Mouse (Mus musculus): ENCODE measurements around the gene Usp2. TPM values are rescaled to one million over a fixed set of nuclear protein-coding genes. Genes with fewer than 3 reads are reported as not detected.

Gene Usp2
- polyA plus RNA-seq, 1 experiment from 2014 or later = 11.0 TPM

DNA sequence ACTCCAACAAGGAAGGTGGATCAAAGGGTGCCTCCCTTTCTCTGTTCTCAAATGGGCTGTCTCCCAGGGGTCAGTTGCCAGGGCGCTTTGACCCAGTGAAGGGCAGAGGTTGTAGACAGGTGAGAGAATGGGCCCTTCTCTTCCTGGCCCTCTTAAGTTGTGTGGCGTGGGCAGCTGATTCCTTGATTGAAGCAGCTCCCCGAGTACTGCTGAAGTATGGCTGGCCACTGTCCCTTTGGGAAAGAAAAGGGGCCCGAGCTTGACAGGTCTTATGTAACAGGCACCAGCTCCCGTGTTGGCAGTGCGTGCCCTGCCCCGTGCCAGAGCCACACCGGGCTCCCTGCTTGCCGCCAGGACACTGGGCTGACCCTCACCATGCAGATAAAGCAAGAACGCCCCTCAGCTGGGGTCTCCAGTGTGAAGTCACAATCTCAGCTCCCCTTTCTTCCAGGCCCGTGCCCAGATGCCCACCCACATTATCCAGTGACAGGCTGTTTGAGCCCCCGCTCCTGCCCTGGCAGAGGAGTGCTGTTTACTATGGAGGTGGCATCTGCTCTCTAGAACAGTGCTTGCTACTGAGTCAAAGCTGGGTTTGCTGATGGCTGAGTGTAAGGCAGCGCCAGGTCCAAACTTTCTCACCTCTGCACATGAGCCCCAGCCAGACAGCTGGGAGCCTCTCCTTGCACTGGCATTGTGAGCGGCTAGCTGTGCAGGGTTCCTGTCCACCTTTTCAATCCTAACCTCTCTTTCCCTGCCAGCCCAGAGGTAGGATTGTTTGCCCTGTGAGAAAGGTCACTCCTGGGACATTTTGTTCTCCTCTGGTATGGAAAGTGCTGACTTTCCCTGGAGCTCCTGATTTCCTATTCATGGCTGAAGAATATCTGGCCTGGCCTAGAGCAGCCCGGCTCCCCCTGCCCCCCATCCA, 19.2 kb downstream of the Usp2 start:
- Histone ChIP-seq H3K4me2 (peak overlapping the region; percentile 99), H3K4me3 (replicated peaks) (peak overlapping the region; percentile 63)

GRCm38 (mm10) chr9:44086960-44087359, 20.1 kb downstream of the Usp2 start:
- peaks cover 42% of the 10 kb centered on the region for H3K4me1 ChIP-seq (replicated peaks)
- no peak overlapping the region for H3K4me3 ChIP-seq (replicated peaks)
- no peak overlapping the region for H3K27ac ChIP-seq
- no peak overlapping the region for H3K4me2 ChIP-seq
- peaks cover 16% of the 10 kb centered on the region for H3K36me3 ChIP-seq
- H3K27me3 ChIP-seq = peaks cover 51% of the 10 kb centered on the region
- no peak for ATAC-seq (ENCODE audit: insufficient number of reproducible peaks, insufficient read depth, low FRiP score, low TSS enrichment, low read depth)
- 41% methylated on average over 10 of the region's 10 CpGs for WGBS
- no peaks in the 10 kb centered on the region for H3K9me3 ChIP-seq
- H3K9ac ChIP-seq (replicated peaks) = no peak overlapping the region

More for the DNA sequence above, 19.2 kb downstream of the Usp2 start:
- Histone ChIP-seq H3K27ac (no peak overlapping the region), H3K4me1 (replicated peaks) (peaks cover 52% of the 10 kb centered on the region), H3K9me3 (no peaks in the 10 kb centered on the region), H3K36me3 (peaks cover 6% of the 10 kb centered on the region), H3K9ac (replicated peaks) (0 out of 2 replicates have a peak overlapping the region, but pooled peaks have one; percentile 74), H3K27me3 (peaks cover 54% of the 10 kb centered on the region)
- 69% methylated on average over 15 of the region's 15 CpGs for WGBS
- no peak for ATAC-seq (ENCODE audit: insufficient number of reproducible peaks, insufficient read depth, low FRiP score, low TSS enrichment, low read depth)

- 4% methylated on average over 15 of the region's 15 CpGs for WGBS
- no peak overlapping the region for H3K9ac ChIP-seq (replicated peaks)
- H3K4me2 ChIP-seq = peak overlapping the region; percentile 11; the same call in 1 of the 2 replicates
- no peak for ATAC-seq (ENCODE audit: insufficient number of reproducible peaks, insufficient read depth, low FRiP score, low TSS enrichment, low read depth)
- peaks cover 38% of the 10 kb centered on the region for H3K4me1 ChIP-seq (replicated peaks)
- H3K27ac ChIP-seq = no peak overlapping the region
- no peaks in the 10 kb centered on the region for H3K9me3 ChIP-seq
- peaks cover 47% of the 10 kb centered on the region for H3K27me3 ChIP-seq
- H3K4me3 ChIP-seq (replicated peaks) = no peak overlapping the region
- peaks cover 21% of the 10 kb centered on the region for H3K36me3 ChIP-seq
These were observed 21.1 kb downstream of the Usp2 start for GRCm38 (mm10) chr9:44087761-44088455.

GRCm38 (mm10) chr9:44088877-44089608, 22.2 kb downstream of the Usp2 start:
- Histone ChIP-seq H3K4me1 (replicated peaks) (peaks cover 32% of the 10 kb centered on the region), H3K36me3 (peaks cover 28% of the 10 kb centered on the region), H3K9ac (replicated peaks) (no peak overlapping the region), H3K4me3 (replicated peaks) (no peak overlapping the region), H3K27me3 (peaks cover 35% of the 10 kb centered on the region), H3K9me3 (no peaks in the 10 kb centered on the region), H3K27ac (no peak overlapping the region), H3K4me2 (no peak overlapping the region)
- WGBS = 60% methylated on average over 12 of the region's 12 CpGs
- no peak for ATAC-seq (ENCODE audit: insufficient number of reproducible peaks, insufficient read depth, low FRiP score, low TSS enrichment, low read depth)

DNA sequence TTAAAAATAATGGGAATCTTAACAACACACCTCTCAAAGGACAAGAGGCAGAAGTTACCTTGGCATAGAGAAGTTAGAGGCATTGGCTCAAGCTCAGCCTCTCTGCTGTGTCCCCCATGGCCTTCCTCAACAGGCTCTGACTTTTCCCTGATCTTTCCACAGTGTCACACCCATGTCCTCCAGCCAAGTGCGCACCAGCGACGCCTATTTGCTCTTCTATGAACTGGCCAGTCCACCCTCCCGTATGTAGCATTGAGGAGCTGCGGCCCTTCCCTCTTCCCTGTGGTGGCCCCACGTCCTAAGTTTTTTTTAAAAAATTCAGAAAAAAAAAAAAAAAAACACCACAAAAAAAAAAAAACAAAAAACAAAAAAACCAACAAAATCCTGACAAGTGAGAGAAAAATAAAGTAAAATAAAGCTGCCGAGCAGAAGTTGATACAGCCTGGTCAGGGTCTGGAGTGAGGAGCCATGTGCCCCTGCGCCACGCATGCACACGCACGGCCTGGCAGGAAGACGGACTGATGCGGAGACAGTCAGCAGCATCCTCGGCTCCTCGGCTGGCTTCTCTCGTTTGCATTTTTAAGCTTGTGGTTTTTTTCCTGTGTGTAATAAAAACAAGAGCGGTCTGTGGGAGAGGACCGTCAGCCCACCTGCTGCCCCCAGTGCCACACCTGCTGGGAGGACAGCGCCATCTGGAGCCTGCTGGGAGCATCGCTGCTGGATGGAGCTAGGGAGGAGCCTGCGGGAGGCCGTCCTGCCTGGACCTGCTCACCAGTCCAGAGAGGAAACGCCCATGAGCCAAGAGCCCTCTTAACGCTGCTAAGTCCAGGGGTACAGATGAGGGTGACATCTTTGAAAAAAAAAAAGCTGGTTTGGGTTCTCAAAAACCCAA, 27.0 kb downstream of the Usp2 start:
- peak; percentile 77; the same call in 1 of the 2 replicates for ATAC-seq (ENCODE audit: insufficient number of reproducible peaks, insufficient read depth, low FRiP score, low TSS enrichment, low read depth)
- Histone ChIP-seq H3K27ac (no peak overlapping the region), H3K9ac (replicated peaks) (no peak overlapping the region), H3K4me1 (replicated peaks) (peaks cover 15% of the 10 kb centered on the region; the same call in 1 of the 2 replicates), H3K9me3 (no peaks in the 10 kb centered on the region), H3K27me3 (no peaks in the 10 kb centered on the region), H3K4me2 (no peak overlapping the region), H3K36me3 (peaks cover 28% of the 10 kb centered on the region), H3K4me3 (replicated peaks) (no peak overlapping the region)
- WGBS = 42% methylated on average over 24 of the region's 24 CpGs

DNA sequence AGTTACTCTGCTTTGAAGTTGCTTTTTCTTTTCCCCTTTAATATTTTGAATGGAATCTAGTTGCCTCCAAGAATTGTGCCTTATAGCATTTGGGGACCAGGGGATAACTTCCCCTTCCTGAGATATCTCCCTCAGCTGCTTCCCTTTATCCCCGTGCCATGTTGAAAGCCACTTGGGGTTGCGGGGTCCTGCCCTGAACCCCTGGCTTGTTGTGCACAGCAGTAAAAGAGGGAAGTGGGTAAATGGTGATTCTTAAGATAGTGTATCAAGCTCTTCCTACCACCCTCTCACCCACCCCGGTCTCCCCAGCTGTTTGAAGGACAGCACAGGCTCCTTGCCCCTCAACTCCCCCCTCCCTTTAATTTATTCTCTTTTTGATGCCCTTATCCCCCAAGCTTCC, 27.9 kb downstream of the Usp2 start:
- Histone ChIP-seq H3K9ac (replicated peaks) (no peak overlapping the region), H3K9me3 (no peaks in the 10 kb centered on the region), H3K4me3 (replicated peaks) (no peak overlapping the region), H3K4me1 (replicated peaks) (peaks cover 15% of the 10 kb centered on the region; the same call in 1 of the 2 replicates), H3K4me2 (no peak overlapping the region), H3K36me3 (peaks cover 28% of the 10 kb centered on the region), H3K27me3 (no peaks in the 10 kb centered on the region), H3K27ac (no peak overlapping the region)
- no peak for ATAC-seq (ENCODE audit: insufficient number of reproducible peaks, insufficient read depth, low FRiP score, low TSS enrichment, low read depth)
- 80% methylated on average over 3 of the region's 3 CpGs for WGBS

- WGBS = 84% methylated on average over 9 of the region's 9 CpGs
- ATAC-seq (ENCODE audit: insufficient number of reproducible peaks, insufficient read depth, low FRiP score, low TSS enrichment, low read depth) = no peak
- no peak overlapping the region for H3K4me2 ChIP-seq
These were observed 29.0 kb downstream of the Usp2 start for GRCm38 (mm10) chr9:44095781-44096180.

DNA sequence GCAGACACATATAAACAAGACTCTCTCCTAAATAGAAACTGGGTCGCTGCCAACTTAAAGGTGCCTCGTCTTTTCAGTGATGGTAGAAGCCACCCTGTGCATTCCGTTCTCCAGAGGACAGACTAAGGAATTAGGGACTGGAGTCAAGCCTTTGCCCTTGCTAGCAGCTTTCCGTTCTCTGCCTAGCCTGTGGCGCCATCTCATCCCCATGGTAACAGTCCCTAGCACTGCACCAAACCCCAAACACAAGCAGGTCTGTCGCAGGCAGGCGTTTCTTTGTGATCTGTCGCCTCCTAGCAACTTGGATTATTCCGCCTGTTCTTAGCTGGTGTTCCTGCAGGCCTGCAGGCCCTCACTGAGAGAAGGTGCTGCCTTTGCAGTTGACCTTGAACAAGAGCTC, 29.7 kb downstream of the Usp2 start:
- WGBS = 32% methylated on average over 9 of the region's 9 CpGs
- H3K4me2 ChIP-seq = no peak overlapping the region
- H3K27ac ChIP-seq = no peak overlapping the region
- H3K36me3 ChIP-seq = peaks cover 21% of the 10 kb centered on the region
- H3K27me3 ChIP-seq = no peaks in the 10 kb centered on the region
- no peak for ATAC-seq (ENCODE audit: insufficient number of reproducible peaks, insufficient read depth, low FRiP score, low TSS enrichment, low read depth)
- H3K9me3 ChIP-seq = no peaks in the 10 kb centered on the region
- peaks cover 11% of the 10 kb centered on the region; the same call in 1 of the 2 replicates for H3K4me1 ChIP-seq (replicated peaks)
- H3K9ac ChIP-seq (replicated peaks) = no peak overlapping the region
- H3K4me3 ChIP-seq (replicated peaks) = no peak overlapping the region

More at GRCm38 (mm10) chr9:44095781-44096180, 29.0 kb downstream of the Usp2 start:
- Histone ChIP-seq H3K9ac (replicated peaks) (no peak overlapping the region), H3K36me3 (peaks cover 27% of the 10 kb centered on the region), H3K27ac (no peak overlapping the region), H3K9me3 (no peaks in the 10 kb centered on the region), H3K4me1 (replicated peaks) (peaks cover 11% of the 10 kb centered on the region; the same call in 1 of the 2 replicates), H3K27me3 (no peaks in the 10 kb centered on the region), H3K4me3 (replicated peaks) (no peak overlapping the region)

DNA sequence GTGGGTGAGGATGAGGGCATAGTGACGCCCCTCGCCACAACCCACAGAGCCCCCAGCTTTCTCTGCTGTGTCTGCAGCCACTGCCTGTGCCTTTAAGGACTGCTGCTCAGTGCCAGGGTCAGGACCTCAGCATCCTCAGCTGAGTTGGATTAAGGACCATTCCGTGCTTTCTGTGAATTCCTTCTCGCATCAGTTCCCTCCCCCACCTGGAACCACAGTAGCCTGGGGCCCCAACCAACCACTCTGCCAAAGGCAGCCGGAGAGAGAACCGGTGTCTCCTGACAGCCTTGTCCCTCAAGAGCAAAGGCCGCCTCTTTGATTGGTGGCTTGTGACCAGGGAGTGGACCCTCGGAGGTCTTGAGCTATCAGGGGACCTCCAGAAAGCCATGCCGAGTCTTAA, 34.7 kb downstream of the Usp2 start, which contains the start of gene Mfrp:
Mfrp (plus strand) TSS at position 240 of the 400 bp plus-strand sequence.
- no peak within 1 kb of the TSS for H3K4me2 ChIP-seq
- peaks cover 34% of the 10 kb centered on the region for H3K36me3 ChIP-seq
- H3K27ac ChIP-seq = no peak within 1 kb of the TSS
- whole genome bisulfite sequencing = 55% methylated on average over 9 of the region's 9 CpGs
- H3K4me3 ChIP-seq (replicated peaks) = no peak within 1 kb of the TSS
- H3K4me1 ChIP-seq (replicated peaks) = peaks cover 9% of the 10 kb centered on the region; the same call in 1 of the 2 replicates
- H3K9me3 ChIP-seq = no peaks in the 10 kb centered on the region
- no peak within 1 kb of the TSS for H3K9ac ChIP-seq (replicated peaks)
- ATAC-seq (ENCODE audit: insufficient number of reproducible peaks, insufficient read depth, low FRiP score, low TSS enrichment, low read depth) = no peak
- H3K27me3 ChIP-seq = no peaks in the 10 kb centered on the region

DNA sequence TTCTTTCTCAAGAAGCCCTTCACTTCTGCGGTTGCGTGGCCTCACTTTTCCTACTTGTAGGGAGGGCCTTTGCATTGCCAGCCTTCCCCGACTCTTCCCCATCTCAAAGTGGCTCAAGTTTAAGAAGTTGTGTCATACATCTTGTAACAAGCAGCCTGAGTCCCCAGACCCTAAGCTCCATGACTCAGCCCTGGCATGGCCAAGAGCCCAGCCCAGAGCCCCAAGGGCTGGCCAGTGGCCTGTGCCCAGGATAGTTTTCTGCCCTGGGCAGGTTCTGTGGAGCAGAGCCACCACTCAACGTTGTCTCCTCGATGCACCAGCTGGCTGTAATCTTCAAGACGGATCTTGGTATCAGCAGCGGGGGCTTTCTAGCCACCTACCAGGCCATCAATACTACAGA, 38.1 kb downstream of the Usp2 start:
- no peak overlapping the region for H3K4me3 ChIP-seq (replicated peaks)
- WGBS = 94% methylated on average over 7 of the region's 7 CpGs
- H3K36me3 ChIP-seq = peaks cover 60% of the 10 kb centered on the region
- H3K4me1 ChIP-seq (replicated peaks) = peaks cover 39% of the 10 kb centered on the region
- H3K27ac ChIP-seq = no peak overlapping the region
- no peak overlapping the region for H3K4me2 ChIP-seq
- ATAC-seq (ENCODE audit: insufficient number of reproducible peaks, insufficient read depth, low FRiP score, low TSS enrichment, low read depth) = no peak
- no peak overlapping the region for H3K9ac ChIP-seq (replicated peaks)
- H3K9me3 ChIP-seq = no peaks in the 10 kb centered on the region
- no peaks in the 10 kb centered on the region; the same call in 1 of the 2 replicates for H3K27me3 ChIP-seq
